Mouse (Mus musculus) myocyte (in vitro differentiated cells): ENCODE measurements at regions not wholly inside any gene's neighbourhood (a gene's known extent, or its start where the extent isn't known, plus 50 kb on each side); places are given as distances from the start of the nearest gene placed in this dataset.

Experiments
- CEBPB ChIP-seq: IDR thresholded peaks from 2 replicates; pipeline ENCODE4 v1.6.1; 2011; ENCODE audit warnings: mild to moderate bottlenecking, moderate library complexity; ENCODE audit not compliant: poor library complexity, insufficient read depth, severe bottlenecking
- E2F4 ChIP-seq: IDR thresholded peaks from one replicate; pipeline ENCODE4 v1.6.1; 2011; ENCODE audit warnings: mild to moderate bottlenecking, control low read depth, moderate library complexity; ENCODE audit not compliant: insufficient read depth
- MAX ChIP-seq: IDR thresholded peaks from one replicate; pipeline ENCODE4 v1.6.1; 2011; ENCODE audit warnings: low read depth, mild to moderate bottlenecking, control low read depth
- MYOD1 ChIP-seq, 3 experiments: IDR thresholded peaks; one replicate each; pipeline ENCODE4 v1.6.1; 2011; ENCODE audit warnings: control low read depth in 2 of 3, low read depth in 2 of 3, mild to moderate bottlenecking in 2 of 3, moderate library complexity in 1 of 3; ENCODE audit not compliant: insufficient read length in 2 of 3, control insufficient read depth in 1 of 3
- MYOG ChIP-seq, 3 experiments: IDR thresholded peaks; one replicate each; pipeline ENCODE4 v1.6.1; 2011; ENCODE audit warnings: control low read depth in 2 of 3, low read depth in 2 of 3, mild to moderate bottlenecking in 2 of 3; ENCODE audit not compliant: insufficient read length in 2 of 3, control insufficient read depth in 1 of 3, insufficient read depth in 1 of 3
- POLR2A ChIP-seq: IDR thresholded peaks from one replicate; pipeline ENCODE4 v1.6.1; 2011; ENCODE audit warnings: low read depth, mild to moderate bottlenecking, control low read depth, moderate library complexity; ENCODE audit not compliant: insufficient read length
- TCF12 ChIP-seq: IDR thresholded peaks from one replicate; pipeline ENCODE4 v1.6.1; 2011; ENCODE audit warnings: mild to moderate bottlenecking, control low read depth; ENCODE audit not compliant: poor library complexity, insufficient read depth, severe bottlenecking
- TCF3 ChIP-seq: IDR thresholded peaks from one replicate; pipeline ENCODE4 v1.6.1; 2011; ENCODE audit warnings: low read depth, control low read depth; ENCODE audit not compliant: insufficient read length
- USF1 ChIP-seq: IDR thresholded peaks from one replicate; pipeline ENCODE4 v1.6.1; 2011; ENCODE audit warnings: low read depth, mild to moderate bottlenecking, control low read depth, moderate library complexity

DNA sequence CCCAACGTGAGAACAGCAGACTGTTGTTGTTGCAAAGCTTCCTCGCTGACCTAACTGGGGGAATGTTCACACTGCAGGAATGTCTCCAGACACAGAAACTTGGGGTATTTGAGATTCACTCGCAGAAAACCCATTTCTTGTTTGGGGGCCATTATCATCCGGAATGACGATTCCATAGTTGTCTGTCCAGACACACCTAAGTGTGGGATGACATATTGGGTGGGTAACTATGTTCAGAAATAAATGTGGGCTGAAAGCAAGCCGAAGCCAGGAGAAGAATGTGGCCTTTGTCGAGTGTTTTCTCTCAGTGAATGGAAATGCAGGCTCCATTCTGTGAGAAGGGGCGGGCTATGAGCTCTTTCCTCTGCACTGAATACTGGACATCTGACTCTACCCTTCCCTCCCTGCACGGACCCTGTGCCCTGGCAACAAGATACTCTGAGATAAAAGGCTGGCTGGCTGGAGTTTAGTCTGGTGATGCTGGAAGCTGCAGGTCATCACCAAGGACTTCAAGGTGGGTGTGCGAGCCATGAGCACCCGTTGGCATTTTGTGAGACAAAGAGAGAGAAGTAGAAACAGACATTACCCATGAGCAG is 269.7 kb downstream of the Irs2 start:
- TF ChIP-seq TCF3 (no peak), USF1 (no peak), CEBPB (no peak), MAX (no peak), POLR2A (no peak), MYOG (IDR thresholded peaks at IDR 0.05; ENCODE audit: control insufficient read depth in 1 of 3, insufficient read depth in 1 of 3, insufficient read length in 2 of 3, low read depth in 2 of 3) (no peak), MYOD1 (IDR thresholded peaks at IDR 0.05; ENCODE audit: control insufficient read depth in 1 of 3, insufficient read length in 2 of 3, low read depth in 2 of 3) (no peak), E2F4 (no peak), TCF12 (no peak)
